Mouse (Mus musculus) neural tube, embryonic 12.5 days (tissue): ENCODE results near the gene Slc43a1. TPM values are rescaled to one million over a fixed set of nuclear protein-coding genes. Genes with fewer than 3 reads are reported as not detected.
A peak's percentile ranks its signal among the peaks of the same experiment; 100 is the strongest.

Experiments
- ATAC-seq: fragments of 200-750 bp; cut with Nextera tagmentation; 2 replicates; pipeline ENCODE4 v1.8.0; 2017; ENCODE audit warnings: low read depth, mild to moderate bottlenecking, moderate TSS enrichment, moderate library complexity; ENCODE audit not compliant: low FRiP score
- H3K27ac ChIP-seq: fragments of 300-500 bp; sonication (generic); 2 replicates; pipeline ENCODE4 v1.5.1; 2016
- H3K27me3 ChIP-seq: fragments of 300-500 bp; sonication (generic); replicated peaks from 2 replicates; pipeline ENCODE4 v1.6.1; 2016; ENCODE audit warnings: mild to moderate bottlenecking
- H3K36me3 ChIP-seq: fragments of 300-500 bp; sonication (generic); 2 replicates; pipeline ENCODE4 v1.6.1; 2016; ENCODE audit warnings: mild to moderate bottlenecking
- H3K4me1 ChIP-seq: fragments of 300-500 bp; sonication (generic); 2 replicates; pipeline ENCODE4 v1.6.1; 2016
- H3K4me2 ChIP-seq: fragments of 300-500 bp; sonication (generic); replicated peaks from 2 replicates; pipeline ENCODE4 v1.6.1; 2016; ENCODE audit warnings: mild to moderate bottlenecking
- H3K4me3 ChIP-seq: fragments of 300-500 bp; sonication (generic); 2 replicates; pipeline ENCODE4 v1.5.1; 2016
- H3K9ac ChIP-seq: fragments of 300-500 bp; sonication (generic); 2 replicates; pipeline ENCODE4 v1.6.1; 2016; ENCODE audit warnings: mild to moderate bottlenecking
- H3K9me3 ChIP-seq: fragments of 300-500 bp; sonication (generic); 2 replicates; pipeline ENCODE4 v1.6.1; 2016; ENCODE audit warnings: mild to moderate bottlenecking
- WGBS: fragments of 180-500 bp; shearing (Covaris S2); methylation state at CpG from one replicate; pipeline ENCODE4 v1.1.7; 2016; 5-methylcytosine and 5-hydroxymethylcytosine counted together
- polyA plus RNA-seq: library from polyadenylated mRNA; unstranded; fragments of >200 nt; fragmentation: Nextera tagmentation; extraction: Ambion mirVana; gene quantifications from 2 replicates; pipeline ENCODE4 v1.2.1, GENCODE M21; 2016

Slc43a1 gene
- polyA plus RNA-seq, 1 experiment from 2014 or later = 10.2 TPM

GRCm38 (mm10) chr2:84837107-84837506 is 1.5 kb upstream of the Slc43a1 start:
- H3K27ac ChIP-seq = no peak overlapping the region
- H3K9ac ChIP-seq = no peak overlapping the region
- peaks cover 31% of the 10 kb centered on the region for H3K27me3 ChIP-seq
- no peak for ATAC-seq
- H3K36me3 ChIP-seq = no peaks in the 10 kb centered on the region
- H3K4me2 ChIP-seq = no peak overlapping the region
- peaks cover 25% of the 10 kb centered on the region for H3K4me1 ChIP-seq
- no peaks in the 10 kb centered on the region for H3K9me3 ChIP-seq
- 54% methylated on average over 8 of the region's 8 CpGs for WGBS
- H3K4me3 ChIP-seq = no peak overlapping the region

DNA sequence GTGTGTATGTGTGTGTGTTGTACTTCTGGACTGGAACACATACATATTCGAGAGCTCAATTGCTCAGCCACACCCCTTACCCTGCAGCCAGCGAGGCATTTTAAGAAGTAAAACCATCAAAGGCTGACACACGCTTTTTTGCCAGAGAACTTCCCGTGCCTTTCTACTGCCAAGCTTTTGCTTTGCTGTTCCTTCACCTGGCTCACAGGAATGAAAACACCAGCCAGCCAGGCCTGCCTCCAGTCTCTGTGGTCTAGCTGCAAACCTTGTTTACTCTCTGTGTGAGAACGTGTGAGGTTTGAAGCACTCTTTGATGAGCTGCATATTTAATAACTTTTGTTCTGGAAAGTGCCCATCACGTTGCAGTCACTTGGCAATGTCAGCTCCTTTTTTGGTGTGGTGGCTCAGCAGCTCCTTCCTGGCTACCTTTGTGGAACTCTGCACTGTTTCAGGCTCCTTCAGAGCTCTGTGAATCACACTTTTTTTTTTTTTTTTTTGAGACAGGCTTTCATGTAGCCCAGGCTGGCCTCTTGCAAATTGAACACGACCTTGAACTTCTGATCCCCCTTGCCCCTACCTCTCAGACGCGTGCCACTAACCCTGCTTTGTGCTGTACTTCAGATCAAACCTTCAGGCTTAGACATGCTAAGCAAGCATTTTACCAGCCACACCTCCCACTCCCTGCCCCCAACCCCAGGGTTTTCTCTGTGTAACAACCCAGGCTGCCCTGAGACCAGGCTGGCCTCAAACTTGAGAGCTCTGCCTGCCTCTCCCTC is 645 bp upstream of the Slc43a1 start:
- no peak for ATAC-seq
- peaks cover 25% of the 10 kb centered on the region for H3K4me1 ChIP-seq
- no peak overlapping the region for H3K27ac ChIP-seq
- WGBS = 34% methylated on average over 9 of the region's 9 CpGs
- H3K27me3 ChIP-seq = peaks cover 31% of the 10 kb centered on the region
- H3K36me3 ChIP-seq = no peaks in the 10 kb centered on the region
- H3K9ac ChIP-seq = no peak overlapping the region
- peak overlapping the region; percentile 97; the same call in 1 of the 2 replicates for H3K4me2 ChIP-seq
- H3K9me3 ChIP-seq = no peaks in the 10 kb centered on the region
- no peak overlapping the region for H3K4me3 ChIP-seq

DNA sequence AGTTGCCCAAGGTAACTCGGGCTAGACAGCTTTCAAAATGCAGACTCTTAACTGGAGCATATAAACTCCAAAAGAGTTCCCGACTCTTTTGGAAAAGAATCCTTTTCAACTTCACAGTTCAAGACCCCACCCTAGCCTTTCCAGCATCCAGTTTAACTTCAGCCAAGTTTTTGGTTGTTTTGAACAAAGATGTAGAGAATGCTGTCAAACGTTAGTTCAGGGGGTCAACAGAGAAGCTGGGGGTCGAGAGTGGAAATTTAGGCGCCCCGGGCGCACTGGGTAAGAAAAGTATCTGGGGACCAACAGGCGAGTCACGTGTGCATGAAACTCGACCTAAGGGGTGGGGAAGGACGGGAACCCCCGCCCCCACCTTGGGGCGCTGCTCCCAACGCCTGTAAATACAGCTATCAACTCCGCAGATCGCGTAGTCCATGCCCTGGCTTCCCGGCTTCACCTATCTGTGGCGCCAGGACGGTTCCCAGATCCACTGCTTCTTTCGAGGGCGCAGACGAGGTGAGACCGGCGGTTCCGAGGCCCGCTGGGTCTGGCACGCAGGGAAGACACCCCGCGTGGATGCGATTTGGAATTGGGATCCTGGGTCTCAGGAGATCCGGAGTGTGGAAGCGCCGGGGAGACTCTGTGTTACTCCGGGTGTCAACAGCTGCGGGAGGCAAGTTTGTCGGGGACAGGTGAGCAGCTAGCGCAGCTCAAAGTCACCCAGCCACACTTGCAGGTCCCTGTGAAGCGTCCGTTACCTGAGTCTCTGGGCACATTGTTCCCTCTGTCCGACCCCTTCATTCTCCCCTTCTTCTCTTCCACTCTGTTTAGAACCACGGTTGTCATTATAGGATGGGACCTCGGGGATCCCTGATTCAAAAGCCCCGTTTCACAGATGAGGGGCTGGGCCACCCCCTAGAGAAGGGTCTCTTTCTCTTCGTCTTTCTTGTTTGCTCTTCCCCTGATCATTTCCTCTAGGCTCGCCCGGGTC is 637 bp downstream of the Slc43a1 start:
- under 1% methylated on average over 47 of the region's 47 CpGs for WGBS
- Histone ChIP-seq H3K4me2 (peak overlapping the region; percentile 97), H3K4me3 (peak overlapping the region; percentile 55), H3K9me3 (no peaks in the 10 kb centered on the region), H3K9ac (peak overlapping the region; percentile 65), H3K27me3 (peaks cover 31% of the 10 kb centered on the region), H3K36me3 (no peaks in the 10 kb centered on the region), H3K27ac (no peak overlapping the region), H3K4me1 (peaks cover 25% of the 10 kb centered on the region)
- peak; percentile 19 for ATAC-seq

DNA sequence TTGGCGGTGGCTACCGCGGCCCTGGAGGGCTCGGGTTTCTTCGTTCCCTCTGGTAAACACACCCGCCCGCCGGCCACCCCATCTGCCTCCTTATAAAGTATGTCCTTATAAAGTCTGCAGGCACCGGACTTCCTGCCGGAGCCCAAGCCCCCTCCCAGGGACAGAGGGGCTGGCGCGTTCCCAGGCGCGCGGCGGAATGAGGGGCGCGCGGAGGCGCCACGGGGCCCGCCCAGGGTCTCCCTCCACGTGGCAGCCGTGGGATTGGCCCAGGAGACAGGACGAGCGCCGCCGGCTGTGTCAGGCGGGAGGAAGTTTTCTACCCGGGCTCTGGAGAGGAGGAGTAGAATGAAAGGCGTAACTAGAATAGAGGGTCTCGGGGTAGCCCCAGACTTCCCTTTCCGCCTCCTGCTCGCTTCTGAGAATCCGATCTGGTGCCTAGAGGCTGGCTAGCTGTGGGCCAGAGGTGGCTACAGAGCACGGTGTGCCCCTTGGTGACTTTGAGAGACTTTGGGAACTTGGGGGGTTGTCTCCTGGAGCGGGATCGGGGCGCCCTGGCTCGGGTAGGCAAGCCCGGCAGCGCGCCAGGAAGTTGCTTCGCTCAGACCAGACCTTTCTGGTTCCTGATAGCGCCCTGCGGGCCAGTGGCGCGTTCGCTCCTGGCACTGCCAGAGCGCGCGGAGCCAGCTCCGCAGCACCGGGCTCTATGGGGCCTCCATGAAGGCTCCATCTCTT is 1.5 kb downstream of the Slc43a1 start:
- Histone ChIP-seq H3K4me3 (peak overlapping the region; percentile 55), H3K9me3 (no peaks in the 10 kb centered on the region), H3K27me3 (peaks cover 31% of the 10 kb centered on the region), H3K4me1 (peaks cover 25% of the 10 kb centered on the region), H3K4me2 (peak overlapping the region; percentile 97), H3K36me3 (no peaks in the 10 kb centered on the region), H3K27ac (no peak overlapping the region), H3K9ac (peak overlapping the region; percentile 65)
- WGBS = under 1% methylated on average over 54 of the region's 54 CpGs
- ATAC-seq = peak; percentile 90

GRCm38 (mm10) chr2:84840748-84841563 is 2.3 kb downstream of the Slc43a1 start:
- no peaks in the 10 kb centered on the region for H3K36me3 ChIP-seq
- no peaks in the 10 kb centered on the region for H3K9me3 ChIP-seq
- 0 out of 2 replicates have a peak, but pooled peaks have one; percentile 12 for ATAC-seq
- peak overlapping the region; percentile 55 for H3K4me3 ChIP-seq
- H3K27me3 ChIP-seq = peaks cover 31% of the 10 kb centered on the region
- no peak overlapping the region for H3K27ac ChIP-seq
- H3K4me2 ChIP-seq = peak overlapping the region; percentile 97
- WGBS = 8% methylated on average over 17 of the region's 17 CpGs
- peak overlapping the region; percentile 65 for H3K9ac ChIP-seq
- peaks cover 25% of the 10 kb centered on the region for H3K4me1 ChIP-seq

GRCm38 (mm10) chr2:84841905-84842304 is 3.3 kb downstream of the Slc43a1 start:
- Histone ChIP-seq H3K4me3 (no peak overlapping the region), H3K27me3 (peaks cover 31% of the 10 kb centered on the region), H3K4me2 (peak overlapping the region; percentile 97), H3K9me3 (no peaks in the 10 kb centered on the region), H3K27ac (no peak overlapping the region), H3K9ac (no peak overlapping the region), H3K36me3 (no peaks in the 10 kb centered on the region), H3K4me1 (peaks cover 25% of the 10 kb centered on the region)
- no peak for ATAC-seq

GRCm38 (mm10) chr2:84843654-84844053 is 5.0 kb downstream of the Slc43a1 start:
- no peak overlapping the region for H3K4me3 ChIP-seq
- 89% methylated on average over 6 of the region's 6 CpGs for WGBS
- peaks cover 18% of the 10 kb centered on the region for H3K27me3 ChIP-seq

GRCm38 (mm10) chr2:84845226-84845625 is 6.6 kb downstream of the Slc43a1 start:
- Histone ChIP-seq H3K4me3 (no peak overlapping the region), H3K9ac (no peak overlapping the region), H3K27ac (no peak overlapping the region), H3K4me1 (peaks cover 14% of the 10 kb centered on the region; the same call in 1 of the 2 replicates), H3K4me2 (no peak overlapping the region), H3K27me3 (peaks cover 6% of the 10 kb centered on the region), H3K9me3 (no peaks in the 10 kb centered on the region), H3K36me3 (no peaks in the 10 kb centered on the region)
- no peak for ATAC-seq
- 92% methylated on average over 1 of the region's 1 CpGs for WGBS

More at GRCm38 (mm10) chr2:84843654-84844053, 5.0 kb downstream of the Slc43a1 start:
- H3K4me1 ChIP-seq = peaks cover 25% of the 10 kb centered on the region
- no peak for ATAC-seq
- no peak overlapping the region for H3K4me2 ChIP-seq
- H3K9me3 ChIP-seq = no peaks in the 10 kb centered on the region
- no peak overlapping the region for H3K27ac ChIP-seq
- no peak overlapping the region for H3K9ac ChIP-seq
- no peaks in the 10 kb centered on the region for H3K36me3 ChIP-seq

DNA sequence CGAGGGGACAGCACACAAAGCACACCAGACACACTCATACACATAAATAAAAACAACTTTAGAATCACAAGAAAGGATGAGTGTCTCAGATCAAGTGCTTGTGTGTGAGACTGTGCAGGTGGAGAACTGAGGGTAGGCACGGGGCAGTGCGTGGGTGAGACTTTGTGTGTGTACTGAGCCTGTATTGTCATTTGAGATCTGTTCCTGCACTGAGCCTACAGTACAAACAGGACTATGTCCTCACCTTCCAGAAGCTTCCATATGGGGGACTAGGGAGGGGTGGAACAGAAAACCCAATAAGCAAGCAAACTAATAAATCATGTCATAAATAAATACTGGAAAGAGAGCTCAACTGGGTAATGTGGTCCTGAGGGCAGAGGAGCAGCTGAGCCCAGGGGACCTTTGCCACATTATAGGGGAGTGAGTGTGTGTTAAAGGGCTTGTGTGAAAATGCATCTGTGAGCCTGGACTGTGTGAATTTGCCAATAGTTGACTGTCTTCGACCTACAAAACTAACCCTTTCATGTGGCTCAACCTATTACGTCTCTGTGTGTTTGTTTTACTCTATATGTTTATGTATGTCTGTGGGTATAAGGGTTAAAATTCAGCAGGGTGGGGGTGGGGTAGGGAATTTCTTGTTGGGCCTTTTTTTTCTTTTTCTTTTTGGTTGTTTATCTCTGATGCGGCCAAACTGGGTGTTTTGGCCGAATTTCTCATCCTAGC is 11.9 kb downstream of the Slc43a1 start:
- no peaks in the 10 kb centered on the region for H3K36me3 ChIP-seq
- H3K9me3 ChIP-seq = no peaks in the 10 kb centered on the region
- H3K9ac ChIP-seq = no peak overlapping the region
- 63% methylated on average over 7 of the region's 7 CpGs for WGBS
- H3K4me2 ChIP-seq = peak overlapping the region; percentile 36; the same call in 1 of the 2 replicates
- H3K4me3 ChIP-seq = no peak overlapping the region
- H3K4me1 ChIP-seq = peaks cover 7% of the 10 kb centered on the region; the same call in 1 of the 2 replicates
- no peak overlapping the region for H3K27ac ChIP-seq
- no peaks in the 10 kb centered on the region for H3K27me3 ChIP-seq
- no peak for ATAC-seq

- no peaks in the 10 kb centered on the region for H3K27me3 ChIP-seq
- H3K27ac ChIP-seq = no peak overlapping the region
- ATAC-seq = peak; percentile 48; the same call in 1 of the 2 replicates
- no peaks in the 10 kb centered on the region for H3K36me3 ChIP-seq
- H3K4me3 ChIP-seq = no peak overlapping the region
- peaks cover 7% of the 10 kb centered on the region; the same call in 1 of the 2 replicates for H3K4me1 ChIP-seq
- 29% methylated on average over 23 of the region's 23 CpGs for WGBS
- no peak overlapping the region for H3K9ac ChIP-seq
- peak overlapping the region; percentile 36 for H3K4me2 ChIP-seq
- H3K9me3 ChIP-seq = no peaks in the 10 kb centered on the region
These were observed 12.7 kb downstream of the Slc43a1 start for GRCm38 (mm10) chr2:84851130-84852040.
